Mouse (Mus musculus) hindbrain, postnatal 0 days (tissue): ENCODE results near the gene Fbxo44. TPM values are rescaled to one million over a fixed set of nuclear protein-coding genes. Genes with fewer than 3 reads are reported as not detected.

ENCODE experiments used
- ATAC-seq: fragments of 200-750 bp; cut with Nextera tagmentation; 2 replicates; pipeline ENCODE4 v1.8.0; 2017; ENCODE audit warnings: mild to moderate bottlenecking, moderate TSS enrichment, moderate library complexity
- DNase-seq: peaks from one replicate; pipeline ENCODE4 v3.0.0-alpha.2; 2015; ENCODE audit warnings: low spot score
- H3K27ac ChIP-seq: fragments of 300-500 bp; sonication (generic); 2 replicates; pipeline ENCODE4 v1.5.1; 2014; ENCODE audit warnings: mild to moderate bottlenecking
- H3K27me3 ChIP-seq: fragments of 300-500 bp; sonication (generic); 2 replicates; pipeline ENCODE4 v1.6.1; 2014; ENCODE audit warnings: low read length, mixed read lengths; ENCODE audit not compliant: insufficient read depth
- H3K36me3 ChIP-seq: fragments of 300-500 bp; sonication (generic); 2 replicates; pipeline ENCODE4 v1.6.1; 2014; ENCODE audit warnings: low read length, mixed read lengths; ENCODE audit not compliant: insufficient read depth
- H3K4me1 ChIP-seq: fragments of 300-500 bp; sonication (generic); 2 replicates; pipeline ENCODE4 v1.6.1; 2014; ENCODE audit warnings: antibody characterized with exemption, low read length, mixed read lengths; ENCODE audit not compliant: insufficient read depth
- H3K4me2 ChIP-seq: fragments of 300-500 bp; sonication (generic); 2 replicates; pipeline ENCODE4 v1.6.1; 2014; ENCODE audit warnings: low read depth, mild to moderate bottlenecking, low read length, moderate library complexity, mixed read lengths
- H3K4me3 ChIP-seq: fragments of 300-500 bp; sonication (generic); 2 replicates; pipeline ENCODE4 v1.5.1; 2014; ENCODE audit warnings: low read length
- H3K9ac ChIP-seq: fragments of 300-500 bp; sonication (generic); replicated peaks from 2 replicates; pipeline ENCODE4 v1.6.1; 2014; ENCODE audit warnings: mild to moderate bottlenecking, low read length, moderate library complexity, mixed read lengths
- H3K9me3 ChIP-seq: fragments of 300-500 bp; sonication (generic); 2 replicates; pipeline ENCODE4 v1.6.1; 2016; ENCODE audit warnings: low read length, mixed read lengths
- CTCF ChIP-seq: IDR thresholded peaks from 2 replicates; pipeline ENCODE4 v1.5.1; 2016; ENCODE audit warnings: antibody characterized with exemption, control low read depth, low read depth
- WGBS: fragments of 180-500 bp; shearing (Covaris S2); extraction: QIAGEN DNeasy Blood & Tissue Kit; methylation state at CpG from one replicate; pipeline ENCODE4 v1.1.7; 2014; 5-methylcytosine and 5-hydroxymethylcytosine counted together
- polyA plus RNA-seq: library from polyadenylated mRNA; unstranded; fragments of >200 nt; fragmentation: Nextera tagmentation; extraction: Ambion mirVana; gene quantifications from 2 replicates; pipeline ENCODE4 v1.2.1, GENCODE M21; 2015
- total RNA-seq: library from RNA; depleted of rRNA; stranded (reverse); fragments of >200 nt; gene quantifications from 2 replicates; pipeline ENCODE4 v1.2.3, GENCODE M21; 2014

Gene Fbxo44
- total and polyA plus RNA-seq, 2 experiments from 2014 or later, result 118 to 199 TPM

DNA sequence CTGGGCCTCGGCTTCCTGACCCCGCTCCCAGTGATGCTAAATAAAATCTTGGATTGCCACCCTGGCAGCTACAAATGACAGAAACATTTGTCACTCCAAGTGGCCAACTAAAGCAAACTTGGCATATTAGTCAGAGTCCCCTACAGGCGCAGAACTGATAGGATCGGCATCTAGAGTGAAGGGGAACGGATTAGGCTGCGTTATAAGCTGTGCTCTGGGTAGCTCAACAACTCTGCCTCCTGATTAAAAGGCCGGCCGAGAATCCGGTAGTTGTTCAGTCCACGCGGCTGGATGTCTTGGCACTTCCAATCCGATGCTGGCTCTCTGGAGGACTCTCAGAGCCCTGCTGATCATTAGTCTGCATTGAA is 14.2 kb upstream of the Fbxo44 start:
- H3K27ac ChIP-seq, result 0 out of 2 replicates have a peak overlapping the region, but pooled peaks have one; percentile 51
- 8% methylated on average over 12 of the region's 12 CpGs for WGBS
- no peak for ATAC-seq

DNA sequence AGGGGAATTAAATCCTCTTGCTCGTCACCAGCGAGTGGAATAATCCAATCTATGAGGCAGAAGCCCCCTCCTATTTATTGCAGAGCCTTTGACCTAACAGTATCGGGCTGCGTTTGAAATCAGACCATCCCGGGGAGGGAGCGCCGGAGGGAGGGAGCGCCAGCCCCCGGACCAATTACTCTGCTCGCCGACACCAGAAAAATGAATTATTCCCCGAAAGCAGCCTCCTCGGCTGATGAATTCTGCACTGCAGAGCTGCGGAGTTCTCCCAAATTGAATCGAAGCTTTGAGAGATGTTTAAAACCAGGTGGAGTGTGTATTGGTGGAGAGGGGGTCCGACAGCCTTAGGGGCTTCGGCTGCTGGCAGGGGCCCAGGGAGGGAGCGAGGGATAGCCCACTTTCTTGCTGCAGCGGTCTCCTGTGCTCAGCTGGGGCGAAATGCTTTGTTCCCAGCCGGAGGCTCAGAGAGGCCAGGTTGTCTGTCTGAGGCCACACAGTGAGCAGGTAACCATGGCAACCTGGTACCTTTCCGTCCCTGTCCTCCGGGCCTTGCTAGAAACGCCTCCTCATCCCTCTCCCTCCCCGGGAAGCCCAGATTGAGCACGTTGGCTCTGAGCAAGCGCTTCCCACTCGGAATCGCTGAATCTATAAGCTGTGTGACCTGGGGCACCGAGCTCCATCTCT is 13.7 kb upstream of the Fbxo44 start:
- peak; percentile 36 for ATAC-seq
- Histone ChIP-seq H3K4me1 (peaks cover 6% of the 10 kb centered on the region; the same call in 1 of the 2 replicates), H3K27me3 (peaks cover 4% of the 10 kb centered on the region; the same call in 1 of the 2 replicates), H3K4me2 (peak overlapping the region; percentile 46), H3K9me3 (no peaks in the 10 kb centered on the region), H3K27ac (peak overlapping the region; percentile 51), H3K36me3 (no peaks in the 10 kb centered on the region), H3K9ac (peak overlapping the region; percentile 31), H3K4me3 (peak overlapping the region; percentile 26)
- DNase-seq, result peak; percentile 71
- WGBS, result 1% methylated on average over 30 of the region's 30 CpGs
- TF ChIP-seq CTCF, result no peak

More for the DNA sequence above, 14.2 kb upstream of the Fbxo44 start:
- peak; percentile 42 for DNase-seq
- H3K9me3 ChIP-seq, result no peaks in the 10 kb centered on the region
- H3K9ac ChIP-seq, result peak overlapping the region; percentile 31; the same call in 1 of the 2 replicates
- H3K4me1 ChIP-seq, result peaks cover 6% of the 10 kb centered on the region; the same call in 1 of the 2 replicates
- TF ChIP-seq CTCF, result peak; percentile 11; the same call in 1 of the 2 replicates
- H3K4me2 ChIP-seq, result peak overlapping the region; percentile 46
- peaks cover 4% of the 10 kb centered on the region; the same call in 1 of the 2 replicates for H3K27me3 ChIP-seq
- peak overlapping the region; percentile 26; the same call in 1 of the 2 replicates for H3K4me3 ChIP-seq
- H3K36me3 ChIP-seq, result no peaks in the 10 kb centered on the region

DNA sequence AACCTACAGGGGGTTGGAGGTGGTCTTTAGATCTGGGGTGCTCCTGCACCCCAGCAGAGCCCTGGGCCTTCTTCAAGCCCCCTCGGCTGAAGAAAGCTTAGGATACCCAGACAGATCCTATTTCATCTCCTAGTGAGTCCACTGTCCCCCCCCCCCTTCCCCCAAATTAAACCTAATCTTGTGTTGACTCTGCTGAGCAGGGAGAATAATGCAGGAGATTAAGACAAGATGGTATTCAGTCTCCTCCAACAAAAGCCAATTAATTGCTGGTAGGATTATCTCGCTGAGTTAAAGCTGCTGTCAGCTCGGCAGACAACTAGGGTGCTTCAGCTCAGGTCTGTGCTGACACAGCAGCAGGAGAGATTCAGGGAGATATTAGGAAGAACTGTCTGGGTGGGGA is 11.0 kb upstream of the Fbxo44 start:
- no peak for DNase-seq
- Histone ChIP-seq H3K36me3 (no peaks in the 10 kb centered on the region), H3K27ac (no peak overlapping the region), H3K4me3 (no peak overlapping the region), H3K9ac (no peak overlapping the region), H3K4me2 (no peak overlapping the region), H3K27me3 (peaks cover 7% of the 10 kb centered on the region; the same call in 1 of the 2 replicates), H3K4me1 (peaks cover 9% of the 10 kb centered on the region), H3K9me3 (no peaks in the 10 kb centered on the region)
- ATAC-seq, result no peak
- WGBS, result 47% methylated on average over 3 of the region's 3 CpGs
- TF ChIP-seq CTCF, result no peak

DNA sequence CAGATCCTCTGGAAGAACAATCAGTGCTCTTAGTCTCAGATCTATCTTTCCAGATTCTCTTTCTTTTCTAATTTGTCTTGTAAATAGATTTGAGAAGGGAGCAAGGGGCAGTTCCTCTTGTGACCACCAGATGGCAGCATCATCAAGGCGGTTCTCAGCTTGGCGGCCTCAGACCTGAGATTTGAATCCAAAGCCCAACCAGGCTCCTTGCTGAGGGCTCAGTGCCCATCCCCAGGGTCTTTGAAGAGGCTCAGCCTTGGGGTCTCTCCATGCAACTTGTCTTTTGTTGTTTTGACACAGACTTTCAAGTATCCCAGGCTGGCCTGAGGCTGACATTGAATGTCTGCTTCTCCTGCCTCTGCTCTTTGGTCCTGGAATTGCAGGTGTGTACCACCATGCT is 10.6 kb upstream of the Fbxo44 start:
- Histone ChIP-seq H3K9me3 (no peaks in the 10 kb centered on the region), H3K4me1 (peaks cover 10% of the 10 kb centered on the region), H3K4me2 (no peak overlapping the region), H3K27ac (no peak overlapping the region), H3K36me3 (no peaks in the 10 kb centered on the region), H3K9ac (no peak overlapping the region), H3K27me3 (peaks cover 11% of the 10 kb centered on the region; the same call in 1 of the 2 replicates), H3K4me3 (no peak overlapping the region)
- ATAC-seq (no peak), DNase-seq (peak; percentile 76)
- WGBS, result 0% methylated on average over 2 of the region's 2 CpGs
- TF ChIP-seq CTCF, result peak; percentile 98

DNA sequence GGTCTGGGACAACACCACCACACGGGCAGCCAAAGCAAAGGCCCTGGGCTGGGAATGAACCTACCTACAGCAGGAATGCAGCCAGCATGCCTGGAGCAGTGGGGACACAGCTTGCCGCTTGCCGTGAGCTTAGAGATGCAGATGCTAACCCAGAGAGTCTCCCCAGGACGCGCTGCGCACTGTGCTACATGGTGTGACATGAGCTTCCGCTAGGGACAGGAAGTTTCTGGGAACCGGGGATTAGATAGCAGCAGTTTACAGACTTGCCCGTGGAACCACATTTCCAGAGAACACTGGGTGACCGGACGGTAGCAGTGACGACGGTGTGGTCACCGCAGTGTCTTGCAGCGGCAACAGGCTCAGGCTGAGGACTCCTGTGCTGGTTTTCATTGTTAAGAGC is 9.3 kb upstream of the Fbxo44 start:
- WGBS, result 24% methylated on average over 15 of the region's 15 CpGs

DNA sequence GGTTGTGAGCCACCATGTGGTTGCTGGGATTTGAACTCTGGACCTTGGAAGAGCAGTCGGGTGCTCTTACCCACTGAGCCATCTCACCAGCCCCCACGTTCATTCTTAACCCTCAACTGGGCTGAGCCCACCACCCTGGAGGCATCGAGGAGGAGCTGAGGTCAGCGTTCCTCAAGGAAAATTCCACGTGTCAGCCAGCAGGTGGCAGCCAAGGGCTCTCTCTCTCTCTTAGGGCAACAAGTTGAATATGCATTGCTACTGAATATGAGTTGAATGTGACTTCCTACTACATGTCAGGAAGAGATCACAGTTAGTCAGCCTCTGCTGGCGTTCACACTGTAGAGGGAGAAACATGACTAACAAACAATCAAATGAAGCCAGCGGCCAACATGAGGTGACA is 8.0 kb upstream of the Fbxo44 start:
- no peak overlapping the region for H3K27ac ChIP-seq
- 0 out of 2 replicates have a peak, but pooled peaks cover 8% of the 10 kb centered on the region for H3K27me3 ChIP-seq
- H3K9me3 ChIP-seq, result no peaks in the 10 kb centered on the region
- H3K36me3 ChIP-seq, result no peaks in the 10 kb centered on the region
- DNase-seq, result peak; percentile 78
- 27% methylated on average over 7 of the region's 7 CpGs for WGBS
- peak; percentile 87 for TF ChIP-seq CTCF
- ATAC-seq, result no peak
- no peak overlapping the region for H3K9ac ChIP-seq
- no peak overlapping the region for H3K4me3 ChIP-seq
- H3K4me1 ChIP-seq, result peaks cover 6% of the 10 kb centered on the region; the same call in 1 of the 2 replicates
- H3K4me2 ChIP-seq, result no peak overlapping the region

More for the DNA sequence above, 9.3 kb upstream of the Fbxo44 start:
- Histone ChIP-seq H3K9ac (no peak overlapping the region), H3K36me3 (no peaks in the 10 kb centered on the region), H3K4me3 (no peak overlapping the region), H3K4me2 (no peak overlapping the region), H3K27me3 (0 out of 2 replicates have a peak, but pooled peaks cover 9% of the 10 kb centered on the region), H3K9me3 (no peaks in the 10 kb centered on the region), H3K4me1 (peaks cover 10% of the 10 kb centered on the region), H3K27ac (no peak overlapping the region)
- ATAC-seq, result no peak
- no peak for DNase-seq
- no peak for TF ChIP-seq CTCF

DNA sequence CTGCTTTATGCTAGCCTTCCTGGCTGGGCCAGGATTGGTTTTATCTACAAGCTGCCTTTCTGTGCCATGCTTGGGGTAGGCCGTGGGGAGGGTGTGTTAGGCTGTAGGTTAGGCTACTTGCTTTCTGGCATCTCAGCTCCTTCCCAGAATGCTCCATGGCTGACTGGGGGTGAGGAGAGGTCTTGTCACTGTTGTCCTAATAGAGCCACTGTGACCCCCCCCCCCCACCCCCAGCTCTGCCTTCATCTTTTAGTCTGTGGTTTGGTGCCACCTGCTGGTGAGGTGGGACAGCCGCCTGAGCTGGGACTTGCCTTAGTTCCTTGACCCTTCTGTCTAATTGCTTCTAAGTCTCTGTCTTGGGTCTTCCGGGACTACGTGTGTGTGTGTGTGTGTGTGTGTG is 6.7 kb upstream of the Fbxo44 start:
- TF ChIP-seq CTCF, result peak; percentile 72
- 11% methylated on average over 4 of the region's 4 CpGs for WGBS
- Histone ChIP-seq H3K36me3 (no peaks in the 10 kb centered on the region), H3K4me2 (peak overlapping the region; percentile 36; the same call in 1 of the 2 replicates), H3K27me3 (peaks cover 15% of the 10 kb centered on the region; the same call in 1 of the 2 replicates), H3K4me3 (no peak overlapping the region), H3K27ac (peak overlapping the region; percentile 76; the same call in 1 of the 2 replicates), H3K9me3 (no peaks in the 10 kb centered on the region), H3K9ac (0 out of 2 replicates have a peak overlapping the region, but pooled peaks have one; percentile 3), H3K4me1 (peaks cover 6% of the 10 kb centered on the region; the same call in 1 of the 2 replicates)
- DNase-seq (peak; percentile 80), ATAC-seq (peak; percentile 16)
